ENCODE assay signal across 12 mouse cellular contexts in genomic region chr9:114388701-114389370, GRCm38 (mm10). TPM values are rescaled to one million over a fixed set of nuclear protein-coding genes. Genes with fewer than 3 reads are reported as not detected.
DNase-seq lines count a peak whose midpoint lies in the region; ATAC-seq lines count a peak whose summit lies in the region.
"Had no signal": no experiment of that assay in that cellular context is flagged by ENCODE, and none has a peak within 500 bp of the region (broad histone marks: within the 10 kb centered on the region; RNA-seq: fewer than 3 reads in every experiment).

No protein-coding gene starts in this region.

- H3K9me3 ChIP-seq in kidney, embryonic 16.5 days (ENCODE audit: low read length): no peaks in the 10 kb centered on the region
- H3K9me3 ChIP-seq in embryonic facial prominence, embryonic 15.5 days (replicated peaks): no peaks in the 10 kb centered on the region
- no peaks in the 10 kb centered on the region for H3K9me3 ChIP-seq in limb, embryonic 13.5 days
- H3K9me3 ChIP-seq: forebrain, embryonic 12.5 days had no signal

- H3K4me1 ChIP-seq in kidney, embryonic 16.5 days (ENCODE audit: insufficient read depth, low read length): peaks cover 19% of the 10 kb centered on the region
- H3K4me1 ChIP-seq in embryonic facial prominence, embryonic 15.5 days: peaks cover 20% of the 10 kb centered on the region
- peaks cover 23% of the 10 kb centered on the region for H3K4me1 ChIP-seq in limb, embryonic 13.5 days

- H3K36me3 ChIP-seq in kidney, embryonic 16.5 days (ENCODE audit: insufficient read depth, low read length): peaks cover 17% of the 10 kb centered on the region
- peaks cover 18% of the 10 kb centered on the region for H3K36me3 ChIP-seq in embryonic facial prominence, embryonic 15.5 days
- H3K36me3 ChIP-seq in limb, embryonic 13.5 days: peaks cover 20% of the 10 kb centered on the region
- H3K36me3 ChIP-seq: forebrain, embryonic 12.5 days had no signal

- 70% methylated on average over 3 of the region's 3 CpGs for WGBS in kidney, embryonic 16.5 days
- WGBS in embryonic facial prominence, embryonic 15.5 days: 38% methylated on average over 3 of the region's 3 CpGs
- 62% methylated on average over 3 of the region's 3 CpGs for WGBS in limb, embryonic 13.5 days

- H3K4me3 ChIP-seq in kidney, embryonic 16.5 days (ENCODE audit: low read length): no peak overlapping the region
- H3K4me3 ChIP-seq in embryonic facial prominence, embryonic 15.5 days (replicated peaks): peak overlapping the region; percentile 72
- peak overlapping the region; percentile 72 for H3K4me3 ChIP-seq in limb, embryonic 13.5 days

- peak overlapping the region; percentile 65 for H3K27ac ChIP-seq in kidney, embryonic 16.5 days (ENCODE audit: low read length)
- H3K27ac ChIP-seq in embryonic facial prominence, embryonic 15.5 days (replicated peaks): peak overlapping the region; percentile 93
- H3K27ac ChIP-seq in limb, embryonic 13.5 days: peak overlapping the region; percentile 94; the same call in 1 of the 2 replicates
- H3K27ac ChIP-seq: forebrain, embryonic 12.5 days had no signal

- no peaks in the 10 kb centered on the region for H3K27me3 ChIP-seq in kidney, embryonic 16.5 days (ENCODE audit: insufficient read depth, low read length)
- no peaks in the 10 kb centered on the region for H3K27me3 ChIP-seq in embryonic facial prominence, embryonic 15.5 days
- no peaks in the 10 kb centered on the region for H3K27me3 ChIP-seq in limb, embryonic 13.5 days

- no peak overlapping the region; the same call in 1 of the 2 replicates for H3K9ac ChIP-seq in kidney, embryonic 16.5 days (replicated peaks; ENCODE audit: low read length)
- H3K9ac ChIP-seq in embryonic facial prominence, embryonic 15.5 days: no peak overlapping the region
- peak overlapping the region; percentile 45; the same call in 1 of the 2 replicates for H3K9ac ChIP-seq in limb, embryonic 13.5 days
- H3K9ac ChIP-seq: forebrain, embryonic 12.5 days had no signal

- peak; percentile 38 for DNase-seq in adrenal gland, postnatal 10 days
- no peak for DNase-seq in adrenal gland, adult 8-10 months
- no peak for DNase-seq in kidney, postnatal 10 days
- no peak for DNase-seq in frontal cortex, postnatal 10 days (ENCODE audit: low spot score in 2 of 2)
- no peak for DNase-seq in adrenal gland, adult 18-20 months (ENCODE audit: low spot score in 2 of 2)
- DNase-seq: lung, adult 18-20 months had no signal

- ATAC-seq in kidney, embryonic 16.5 days (ENCODE audit: low FRiP score, low TSS enrichment): 0 out of 2 replicates have a peak, but pooled peaks have one; percentile 0
- no peak for ATAC-seq in embryonic facial prominence, embryonic 15.5 days (ENCODE audit: insufficient number of reproducible peaks, low FRiP score, low TSS enrichment, low read depth)
- no peak for ATAC-seq in limb, embryonic 13.5 days (ENCODE audit: low FRiP score, low read depth)

- H3K4me2 ChIP-seq in kidney, embryonic 16.5 days (replicated peaks; ENCODE audit: low read depth, low read length): no peak overlapping the region; the same call in 1 of the 2 replicates
- H3K4me2 ChIP-seq in embryonic facial prominence, embryonic 15.5 days (replicated peaks): peak overlapping the region; percentile 71
- peak overlapping the region; percentile 71 for H3K4me2 ChIP-seq in limb, embryonic 13.5 days (replicated peaks)

RNA-seq across cellular contexts. Expression of gene Crtap, which starts 1.6 kb away (rescaled TPM):
- total RNA-seq in adrenal gland, postnatal 10 days (2021): 10 to 100 TPM; 89.9 to 96.4 TPM
- 100 to 1,000 TPM; 103 to 145 (median 123) TPM for total RNA-seq in adrenal gland, adult 8-10 months (2022)
- 139 and 148 TPM in 2 replicates for polyA plus RNA-seq in kidney, embryonic 16.5 days (2015; fragmentation: Nextera tagmentation; extraction: Ambion mirVana)
- 198 and 204 TPM in 2 replicates for polyA plus RNA-seq in embryonic facial prominence, embryonic 15.5 days (2015; fragmentation: Nextera tagmentation; extraction: Ambion mirVana)
- 161 TPM in 2 replicates for polyA plus RNA-seq in limb, embryonic 13.5 days (2015; fragmentation: Nextera tagmentation; extraction: Ambion mirVana)
- 10 to 100 TPM; 95.3 to 98.3 TPM for total RNA-seq in adrenal gland, adult 18-20 months (2021)

RNA-seq across cellular contexts. Expression of gene Glb1, which starts 12.0 kb away (rescaled TPM):
- 10 to 100 TPM; 24.8 to 26.9 TPM for total RNA-seq in adrenal gland, postnatal 10 days (2021)
- total RNA-seq in adrenal gland, adult 8-10 months (2022): 10 to 100 TPM; 37.0 to 40.6 (median 38.1) TPM
- polyA plus RNA-seq in kidney, embryonic 16.5 days (2015; fragmentation: Nextera tagmentation; extraction: Ambion mirVana): 77.6 and 81.0 TPM in 2 replicates
- polyA plus RNA-seq in embryonic facial prominence, embryonic 15.5 days (2015; fragmentation: Nextera tagmentation; extraction: Ambion mirVana): 35.7 and 37.3 TPM in 2 replicates
- polyA plus RNA-seq in limb, embryonic 13.5 days (2015; fragmentation: Nextera tagmentation; extraction: Ambion mirVana): 29.7 and 32.2 TPM in 2 replicates
- 10 to 100 TPM; 22.9 to 29.5 TPM for total RNA-seq in adrenal gland, adult 18-20 months (2021)

RNA-seq across cellular contexts. Expression of gene Tmppe, which starts 12.1 kb away (rescaled TPM):
- 1 to 10 TPM; 4.4 to 7.4 TPM for total RNA-seq in adrenal gland, postnatal 10 days (2021)
- total RNA-seq in adrenal gland, adult 8-10 months (2022): 10 to 100 TPM in 3 of 4 experiments, 1 to 10 TPM in 1; 9.2 to 11.6 (median 10.4) TPM
- 15.3 and 15.9 TPM in 2 replicates for polyA plus RNA-seq in kidney, embryonic 16.5 days (2015; fragmentation: Nextera tagmentation; extraction: Ambion mirVana)
- polyA plus RNA-seq in embryonic facial prominence, embryonic 15.5 days (2015; fragmentation: Nextera tagmentation; extraction: Ambion mirVana): 10.6 and 10.9 TPM in 2 replicates
- polyA plus RNA-seq in limb, embryonic 13.5 days (2015; fragmentation: Nextera tagmentation; extraction: Ambion mirVana): 9.4 and 9.6 TPM in 2 replicates
- 1 to 10 TPM; 5.4 to 6.3 TPM for total RNA-seq in adrenal gland, adult 18-20 months (2021)

RNA-seq across cellular contexts. Expression of gene Bcl2a1c, which starts 58.9 kb away (rescaled TPM):
- not detected for total RNA-seq in adrenal gland, postnatal 10 days (2021)
- total RNA-seq in adrenal gland, adult 8-10 months (2022): not detected
- polyA plus RNA-seq in kidney, embryonic 16.5 days (2015; fragmentation: Nextera tagmentation; extraction: Ambion mirVana): not detected in 2 replicates
- polyA plus RNA-seq in embryonic facial prominence, embryonic 15.5 days (2015; fragmentation: Nextera tagmentation; extraction: Ambion mirVana): not detected in 2 replicates
- polyA plus RNA-seq in limb, embryonic 13.5 days (2015; fragmentation: Nextera tagmentation; extraction: Ambion mirVana): not detected in 2 replicates
- not detected for total RNA-seq in adrenal gland, adult 18-20 months (2021)
- total RNA-seq: adrenal gland, postnatal 36 days; midbrain, postnatal 0 days had no signal
- polyA plus RNA-seq: forebrain, embryonic 12.5 days; midbrain, postnatal 0 days had no signal
